ENCODE assay signal across 23 mouse cellular contexts in genomic region chr10:39406798-39407189, GRCm38 (mm10). TPM values are rescaled to one million over a fixed set of nuclear protein-coding genes. Genes with fewer than 3 reads are reported as not detected.
DNase-seq lines count a peak whose midpoint lies in the region; ATAC-seq and TF ChIP-seq lines count a peak whose summit lies in the region.
"Had no signal": no experiment of that assay in that cellular context is flagged by ENCODE, and none has a peak within 500 bp of the region (broad histone marks: within the 10 kb centered on the region; RNA-seq: fewer than 3 reads in every experiment).

No protein-coding gene starts in this region.

- no peak for TF ChIP-seq POLR2A in lung, adult 2 months (IDR thresholded peaks at IDR 0.05; ENCODE audit: borderline replicate concordance, extremely low read depth, low read depth, low read length)
- no peak for TF ChIP-seq POLR2A in myocyte (IDR thresholded peaks at IDR 0.05; ENCODE audit: insufficient read length, low read depth)

- H3K4me3 ChIP-seq in heart, embryonic 11.5 days (ENCODE audit: low read depth, low read length), result no peak overlapping the region
- H3K4me3 ChIP-seq in hindbrain, postnatal 0 days (ENCODE audit: low read length), result no peak overlapping the region
- no peak overlapping the region for H3K4me3 ChIP-seq in hindbrain, embryonic 14.5 days (replicated peaks; ENCODE audit: low read length)
- H3K4me3 ChIP-seq in lung, postnatal 0 days (ENCODE audit: low read depth, low read length), result no peak overlapping the region
- H3K4me3 ChIP-seq in lung, adult 2 months (replicated peaks; ENCODE audit: extremely low read depth, low read depth, low read length), result no peak overlapping the region
- H3K4me3 ChIP-seq in myocyte, result no peak overlapping the region
- H3K4me3 ChIP-seq: embryonic facial prominence, embryonic 13.5 days; erythroblast, embryonic 14.5 days; forebrain, embryonic 12.5 days; hindbrain, embryonic 10.5 days; limb, embryonic 10.5 days had no signal

- no peaks in the 10 kb centered on the region for H3K9me3 ChIP-seq in heart, embryonic 11.5 days (replicated peaks; ENCODE audit: control insufficient read depth, low read length)
- no peaks in the 10 kb centered on the region for H3K9me3 ChIP-seq in hindbrain, postnatal 0 days (ENCODE audit: low read length)
- no peaks in the 10 kb centered on the region for H3K9me3 ChIP-seq in hindbrain, embryonic 14.5 days (ENCODE audit: control insufficient read depth, low read length)
- H3K9me3 ChIP-seq in lung, postnatal 0 days (ENCODE audit: low read length), result no peaks in the 10 kb centered on the region
- H3K9me3 ChIP-seq: embryonic facial prominence, embryonic 13.5 days; forebrain, embryonic 12.5 days; hindbrain, embryonic 10.5 days; limb, embryonic 10.5 days had no signal

- no peak for DNase-seq in heart, adult 8-10 months (ENCODE audit: low spot score)
- DNase-seq in hindbrain, postnatal 0 days (ENCODE audit: low spot score), result no peak
- no peak for DNase-seq in hindbrain, embryonic 14.5 days (ENCODE audit: low spot score)
- DNase-seq in lung, postnatal 0 days (ENCODE audit: low spot score), result peak; percentile 21
- DNase-seq in lung, adult 2 months, result no peak
- no peak for DNase-seq in spleen, postnatal 36 days (ENCODE audit: low spot score in 2 of 2)
- DNase-seq: adrenal gland, postnatal 25 days; B cell, adult 2 months; cerebellum, adult 8-10 months; cerebellum, postnatal 36 days; embryo, embryonic 11 days; liver; lung, postnatal 14 days; right cerebral cortex, postnatal 14 days had no signal

- no peak for TF ChIP-seq CTCF in hindbrain, postnatal 0 days (IDR thresholded peaks at IDR 0.05; ENCODE audit: low read depth)
- no peak for TF ChIP-seq CTCF in lung, postnatal 0 days (IDR thresholded peaks at IDR 0.05)
- TF ChIP-seq CTCF in lung, adult 2 months (IDR thresholded peaks at IDR 0.05; ENCODE audit: insufficient read depth, low read length), result no peak

- no peak overlapping the region for H3K4me2 ChIP-seq in heart, embryonic 11.5 days
- H3K4me2 ChIP-seq in hindbrain, postnatal 0 days (ENCODE audit: low read depth, low read length), result no peak overlapping the region
- no peak overlapping the region for H3K4me2 ChIP-seq in hindbrain, embryonic 14.5 days (replicated peaks)
- no peak overlapping the region for H3K4me2 ChIP-seq in lung, postnatal 0 days (replicated peaks; ENCODE audit: low read depth, low read length)
- H3K4me2 ChIP-seq in myocyte (ENCODE audit: low read depth), result peak overlapping the region; percentile 59
- H3K4me2 ChIP-seq: embryonic facial prominence, embryonic 13.5 days; forebrain, embryonic 12.5 days; midbrain, embryonic 11.5 days had no signal

- no peak for TF ChIP-seq EP300 in lung, postnatal 0 days (IDR thresholded peaks at IDR 0.05)

- H3K27me3 ChIP-seq in heart, embryonic 11.5 days (ENCODE audit: control insufficient read depth, insufficient read depth, low read length), result no peaks in the 10 kb centered on the region
- H3K27me3 ChIP-seq in hindbrain, postnatal 0 days (ENCODE audit: insufficient read depth, low read length), result no peaks in the 10 kb centered on the region
- no peaks in the 10 kb centered on the region for H3K27me3 ChIP-seq in hindbrain, embryonic 14.5 days (ENCODE audit: control insufficient read depth, insufficient read depth, low read length)
- H3K27me3 ChIP-seq in lung, postnatal 0 days (replicated peaks; ENCODE audit: insufficient read depth, low read length), result no peaks in the 10 kb centered on the region
- no peaks in the 10 kb centered on the region for H3K27me3 ChIP-seq in myocyte (ENCODE audit: control insufficient read depth, insufficient read depth, insufficient read length)
- H3K27me3 ChIP-seq: embryonic facial prominence, embryonic 13.5 days; forebrain, embryonic 12.5 days had no signal

- peaks cover 35% of the 10 kb centered on the region for H3K4me1 ChIP-seq in heart, embryonic 11.5 days (ENCODE audit: control insufficient read depth, insufficient read depth, low read length)
- 0 out of 2 replicates have a peak, but pooled peaks cover 4% of the 10 kb centered on the region for H3K4me1 ChIP-seq in hindbrain, postnatal 0 days (ENCODE audit: insufficient read depth, low read length)
- H3K4me1 ChIP-seq in hindbrain, embryonic 14.5 days (replicated peaks; ENCODE audit: control insufficient read depth, insufficient read depth, low read length), result no peaks in the 10 kb centered on the region
- peaks cover 8% of the 10 kb centered on the region; the same call in 1 of the 2 replicates for H3K4me1 ChIP-seq in lung, postnatal 0 days (ENCODE audit: insufficient read depth, low read depth, low read length)
- H3K4me1 ChIP-seq in lung, adult 2 months (ENCODE audit: control insufficient read depth, insufficient read depth, low read length), result peaks cover 10% of the 10 kb centered on the region

- no peak for ATAC-seq in heart, embryonic 11.5 days (replicated peaks; ENCODE audit: insufficient number of reproducible peaks, low FRiP score, low TSS enrichment)
- ATAC-seq in hindbrain, postnatal 0 days, result no peak
- ATAC-seq in hindbrain, embryonic 14.5 days (ENCODE audit: low FRiP score), result no peak
- no peak for ATAC-seq in lung, postnatal 0 days

- peaks cover 72% of the 10 kb centered on the region for H3K79me2 ChIP-seq in myocyte (ENCODE audit: control insufficient read depth, insufficient read depth)

- H3K36me3 ChIP-seq in heart, embryonic 11.5 days (ENCODE audit: control insufficient read depth, insufficient read depth, low read length), result no peaks in the 10 kb centered on the region
- no peaks in the 10 kb centered on the region for H3K36me3 ChIP-seq in hindbrain, postnatal 0 days (ENCODE audit: insufficient read depth, low read length)
- no peaks in the 10 kb centered on the region for H3K36me3 ChIP-seq in hindbrain, embryonic 14.5 days (replicated peaks; ENCODE audit: control insufficient read depth, insufficient read depth)
- H3K36me3 ChIP-seq in lung, postnatal 0 days (ENCODE audit: insufficient read depth, low read length), result no peaks in the 10 kb centered on the region
- H3K36me3 ChIP-seq in myocyte (ENCODE audit: control insufficient read depth, insufficient read depth), result peaks cover 9% of the 10 kb centered on the region
- H3K36me3 ChIP-seq: limb, embryonic 10.5 days had no signal

- no peak overlapping the region for H3K9ac ChIP-seq in heart, embryonic 11.5 days (ENCODE audit: low read depth, low read length)
- H3K9ac ChIP-seq in hindbrain, postnatal 0 days (replicated peaks; ENCODE audit: low read length), result no peak overlapping the region
- no peak overlapping the region for H3K9ac ChIP-seq in hindbrain, embryonic 14.5 days
- no peak overlapping the region for H3K9ac ChIP-seq in lung, postnatal 0 days (replicated peaks; ENCODE audit: low read depth)
- H3K9ac ChIP-seq: embryonic facial prominence, embryonic 13.5 days; forebrain, embryonic 12.5 days had no signal

- H3K27ac ChIP-seq in heart, embryonic 11.5 days (ENCODE audit: low read depth, low read length), result 0 out of 2 replicates have a peak overlapping the region, but pooled peaks have one; percentile 3
- H3K27ac ChIP-seq in hindbrain, postnatal 0 days, result 0 out of 2 replicates have a peak overlapping the region, but pooled peaks have one; percentile 15
- H3K27ac ChIP-seq in hindbrain, embryonic 14.5 days, result no peak overlapping the region
- no peak overlapping the region for H3K27ac ChIP-seq in lung, postnatal 0 days (ENCODE audit: low read length)
- H3K27ac ChIP-seq: embryonic facial prominence, embryonic 13.5 days; forebrain, embryonic 12.5 days; limb, embryonic 10.5 days had no signal

- WGBS in heart, embryonic 11.5 days (ENCODE audit: insufficient replicate concordance), result 58% methylated on average over 7 of the region's 7 CpGs
- 69% methylated on average over 7 of the region's 7 CpGs for WGBS in hindbrain, postnatal 0 days
- WGBS in hindbrain, embryonic 14.5 days, result 79% methylated on average over 7 of the region's 7 CpGs
- WGBS in lung, postnatal 0 days, result 46% methylated on average over 7 of the region's 7 CpGs
- 32% methylated on average over 7 of the region's 7 CpGs for WGBS in lung, adult 2 months

- no peak overlapping the region for H3ac ChIP-seq in myocyte (ENCODE audit: control insufficient read depth, insufficient read length)

TF ChIP-seq in myocyte, 11 proteins besides CTCF, POLR2A, EP300 and RAD21:
- TF ChIP-seq REST (IDR thresholded peaks at IDR 0.05; ENCODE audit: insufficient read depth, insufficient read length), result no peak
- no peak for TF ChIP-seq CEBPB (IDR thresholded peaks at IDR 0.05; ENCODE audit: insufficient read depth, poor library complexity, severe bottlenecking)
- TF ChIP-seq USF1 (IDR thresholded peaks at IDR 0.05; ENCODE audit: low read depth), result peak; percentile 60
TF ChIP-seq in myocyte: peak in this region for 1.

RNA-seq across cellular contexts. Expression of gene Fyn, which starts 38.1 kb away (rescaled TPM):
- 17.2 and 17.9 TPM in 2 replicates for polyA plus RNA-seq in heart, embryonic 11.5 days (2014; fragmentation: Nextera tagmentation; extraction: Ambion mirVana)
- total RNA-seq in heart, adult 8-10 months (2022), result 10 to 100 TPM; 22.4 to 27.6 (median 24.2) TPM
- total RNA-seq in hindbrain, postnatal 0 days (2014; rRNA removed), result 120 and 121 TPM in 2 replicates
- polyA plus RNA-seq in hindbrain, postnatal 0 days (2015; fragmentation: Nextera tagmentation; extraction: Ambion mirVana), result 94.9 and 95.2 TPM in 2 replicates
- 105 and 112 TPM in 2 replicates for polyA plus RNA-seq in hindbrain, embryonic 14.5 days (2014; fragmentation: Nextera tagmentation; extraction: Ambion mirVana)
- 21.1 and 23.0 TPM in 2 replicates for polyA plus RNA-seq in lung, postnatal 0 days (2015; fragmentation: Nextera tagmentation; extraction: Ambion mirVana)
- polyA plus RNA-seq in lung, adult 2 months (2012; rRNA removed), result 26.0 and 29.2 TPM in 2 replicates
- polyA plus RNA-seq in myocyte (2012; fragmentation: generic; extraction: Trizol), result 148 TPM
- total RNA-seq: MEL had no signal

Comparison
In these comparisons a context has a peak if more than half of its experiments do, and no peak if none do; other contexts are left out.
1. H3K27ac ChIP-seq: peak in heart, embryonic 11.5 days (single experiment) and hindbrain, postnatal 0 days (single experiment); none in hindbrain, embryonic 14.5 days (single experiment) and lung, postnatal 0 days (single experiment).